Mouse (Mus musculus): Measurements from ENCODE around the gene Tmem201.

DNA sequence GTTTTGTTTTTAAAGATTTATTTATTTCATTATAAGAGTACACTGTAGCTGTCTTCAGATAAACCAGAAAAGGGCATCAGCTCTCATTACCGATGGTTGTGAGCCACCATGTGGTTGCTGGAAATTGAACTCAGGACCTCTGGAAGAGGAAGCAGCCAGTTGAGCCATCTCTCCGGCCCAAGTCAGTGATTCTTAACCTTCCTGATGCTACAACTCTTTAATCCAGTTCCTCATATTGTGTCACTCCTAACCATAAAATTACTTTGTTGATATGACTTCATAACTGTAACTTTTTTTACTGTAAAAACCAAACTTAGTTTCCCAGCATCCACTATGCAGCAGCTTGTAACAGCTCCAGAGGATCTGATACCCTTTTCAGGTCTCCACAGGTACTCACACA, 25.5 kb upstream of the Tmem201 start:
- TF ChIP-seq CTCF (IDR thresholded peaks at IDR 0.05; ENCODE audit: low read depth, low read length), result no peak
- no peak for TF ChIP-seq TAL1 (conservative IDR thresholded peaks at IDR 0.05; ENCODE audit: low read depth, low read length)
- no peak for TF ChIP-seq GATA1 (IDR thresholded peaks at IDR 0.05; ENCODE audit: borderline replicate concordance, low read length)
- no peak for TF ChIP-seq POLR2AphosphoS5 (IDR thresholded peaks at IDR 0.05; ENCODE audit: insufficient replicate concordance, low read depth, low read length)
